Mouse (Mus musculus): Measurements from ENCODE around the gene Gm9747.

Gene Gm9747

DNA sequence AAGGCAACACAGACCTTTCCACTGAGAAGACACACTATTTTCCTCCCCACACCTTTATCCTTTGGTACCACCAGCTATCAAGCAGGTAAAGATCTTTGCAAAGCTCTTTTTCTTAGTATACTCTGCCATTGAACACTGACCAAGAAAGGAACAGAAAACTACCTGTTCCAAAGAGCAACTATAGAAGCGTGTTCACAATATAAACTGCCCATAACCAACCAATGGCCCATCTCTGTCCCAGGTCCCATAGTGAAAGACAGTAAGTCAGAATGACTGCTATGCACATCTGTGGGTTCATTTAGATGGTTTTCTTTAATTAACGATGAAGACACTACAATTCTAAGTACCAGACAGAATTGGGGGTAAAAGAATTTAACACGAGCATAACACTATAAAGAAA lies at the start of gene Gm9747:
TSS of gene Gm9747 (plus strand) at position 301 of the 400 bp plus-strand sequence.
- CTCF ChIA-PET = no interaction called here

- CTCF ChIA-PET = no interaction called here
Measured at GRCm38 (mm10) chr1:82183913-82184442, 48.9 kb upstream of the Gm9747 start.

DNA sequence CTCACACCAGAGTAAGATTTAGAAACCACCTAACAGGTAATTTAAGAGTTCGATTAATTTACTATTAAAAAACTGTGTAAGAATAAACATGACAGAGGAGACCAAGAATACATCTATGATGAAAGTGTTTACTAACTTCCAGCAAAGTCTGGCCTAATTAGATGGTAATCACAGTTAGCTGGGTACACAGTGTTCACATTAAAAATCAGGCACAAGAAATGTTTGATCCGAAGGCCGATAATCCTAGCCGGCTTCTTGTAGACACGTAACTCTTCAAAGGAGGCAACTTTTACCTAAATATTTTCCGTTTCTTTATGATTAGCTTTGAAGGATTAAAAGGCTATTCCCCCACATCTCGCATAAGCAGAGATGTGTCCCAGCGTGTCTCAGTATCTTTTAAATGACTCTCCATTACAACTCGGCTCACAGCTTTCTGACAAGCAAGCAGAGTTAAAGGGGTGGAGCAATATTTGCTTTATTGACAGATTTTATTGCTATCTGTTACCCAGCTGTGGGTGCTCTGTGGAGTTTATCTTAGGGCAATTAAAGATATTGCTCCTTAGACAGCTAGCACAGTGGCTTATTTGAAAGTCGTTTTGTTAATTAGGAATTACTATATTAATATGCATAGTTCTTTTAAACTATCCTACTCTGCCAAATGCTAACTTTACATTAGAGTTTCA lies 44.2 kb upstream of the Gm9747 start:
- CTCF ChIA-PET = no interaction called here

DNA sequence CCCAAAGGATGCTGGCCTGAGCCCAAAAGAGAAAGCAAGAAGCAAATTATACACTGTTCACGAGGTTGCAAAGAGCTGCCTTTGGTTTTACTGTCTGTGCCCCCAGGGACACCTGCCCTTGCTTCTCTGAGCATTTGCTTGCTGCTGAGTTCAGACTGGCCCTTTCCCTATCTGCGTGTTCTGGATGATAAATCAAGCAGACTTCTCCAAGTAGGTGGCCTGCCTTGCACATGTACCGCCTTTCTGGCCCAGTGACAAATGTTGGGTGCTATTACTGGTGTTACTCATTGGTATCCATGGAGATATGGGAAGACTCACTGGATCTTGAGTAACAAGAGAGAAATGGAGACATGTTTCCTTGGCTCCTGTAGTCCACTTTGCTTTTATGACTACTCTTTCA lies 43.4 kb upstream of the Gm9747 start:
- CTCF ChIA-PET = no interaction called here

GRCm38 (mm10) chr1:82191579-82191978 lies 41.3 kb upstream of the Gm9747 start:
- CTCF ChIA-PET = no interaction called here

- CTCF ChIA-PET = no interaction called here
Measured at GRCm38 (mm10) chr1:82199918-82200317, 33.0 kb upstream of the Gm9747 start.

GRCm38 (mm10) chr1:82200636-82201035 lies 32.3 kb upstream of the Gm9747 start:
- CTCF ChIA-PET = no interaction called here

GRCm38 (mm10) chr1:82207511-82207910 lies 25.4 kb upstream of the Gm9747 start:
- CTCF ChIA-PET = no interaction called here

GRCm38 (mm10) chr1:82220673-82221396 lies 12.1 kb upstream of the Gm9747 start:
- CTCF ChIA-PET = no interaction called here

GRCm38 (mm10) chr1:82221462-82221861 lies 11.4 kb upstream of the Gm9747 start:
- CTCF ChIA-PET = no interaction called here

GRCm38 (mm10) chr1:82223042-82223795 lies 9.7 kb upstream of the Gm9747 start:
- CTCF ChIA-PET = no interaction called here

- CTCF ChIA-PET = interaction anchor here (0.6 kb wide), 1 partner anchor 18 kb away, joined by 5 read pairs; no protein-coding TSS in a partner anchor
Measured at GRCm38 (mm10) chr1:82228841-82229240, 4.1 kb upstream of the Gm9747 start.

DNA sequence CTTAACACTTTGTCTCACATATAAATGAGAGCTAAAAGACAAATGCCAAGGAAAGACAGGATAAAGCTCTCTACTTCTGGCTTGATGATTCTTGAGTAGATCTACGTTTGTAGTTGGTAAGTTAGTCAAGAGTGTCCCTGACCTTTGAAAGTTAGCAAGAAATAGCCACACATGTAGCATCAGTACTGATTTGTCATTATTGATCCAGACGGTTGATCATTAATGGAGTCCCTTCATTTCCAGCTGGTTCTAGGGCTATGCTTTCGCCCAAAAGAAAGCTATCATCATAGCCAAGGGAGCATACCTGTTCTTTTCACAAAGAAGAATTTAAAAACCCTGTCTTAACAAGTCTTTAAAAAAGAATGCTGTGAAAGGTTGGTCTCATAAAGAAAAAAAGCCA lies 1.7 kb downstream of the Gm9747 start:
- CTCF ChIA-PET = no interaction called here

DNA sequence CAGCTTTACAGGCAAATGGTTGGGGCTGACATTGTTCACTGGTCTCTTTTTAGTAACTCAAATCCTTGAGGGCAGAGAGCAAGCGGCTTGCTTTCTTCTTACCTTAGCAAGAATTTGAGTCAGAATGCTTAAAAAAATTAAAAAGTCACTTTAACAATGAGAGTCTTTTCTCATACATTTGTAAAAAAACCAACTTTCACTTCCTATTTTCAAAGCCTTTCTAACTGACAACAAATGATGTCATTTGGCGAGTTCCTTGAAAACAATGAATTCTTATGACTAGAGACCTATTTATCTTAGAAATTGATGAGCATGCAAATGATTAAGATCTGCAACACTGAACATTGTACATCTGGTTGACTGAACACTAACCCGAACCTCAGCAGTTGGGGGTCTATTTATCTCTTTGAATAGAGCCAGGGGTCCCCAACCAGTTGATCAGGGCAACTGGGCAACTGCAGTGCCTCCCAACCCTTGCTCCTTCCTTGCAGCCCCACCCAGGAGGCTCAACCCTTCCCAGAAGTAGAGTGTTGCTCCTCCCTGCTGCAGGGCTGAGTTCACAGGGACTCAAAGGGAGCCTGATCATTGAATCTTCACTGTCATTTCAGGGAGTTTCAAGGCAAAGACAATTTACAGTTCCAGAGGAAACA lies 2.7 kb downstream of the Gm9747 start:
- CTCF ChIA-PET = no interaction called here

DNA sequence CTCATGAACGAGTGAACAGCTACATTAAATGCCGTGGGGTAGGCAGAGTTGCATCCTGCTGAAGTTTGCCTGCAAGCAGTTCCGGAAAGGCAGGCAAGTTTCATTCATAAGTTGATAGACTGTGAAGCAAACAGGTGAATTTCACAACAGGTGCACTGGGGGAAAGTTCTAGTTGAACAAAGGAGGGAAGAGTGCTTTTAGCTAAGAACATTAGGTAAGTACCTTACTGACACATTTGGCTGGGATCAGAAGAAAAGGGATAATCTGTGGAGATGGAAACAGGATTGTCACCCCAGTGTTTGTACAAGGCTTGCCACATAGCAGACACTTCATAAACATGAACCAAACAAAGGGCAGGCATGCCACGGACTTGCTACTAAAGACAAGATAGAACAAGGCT lies 5.3 kb downstream of the Gm9747 start:
- CTCF ChIA-PET = no interaction called here

DNA sequence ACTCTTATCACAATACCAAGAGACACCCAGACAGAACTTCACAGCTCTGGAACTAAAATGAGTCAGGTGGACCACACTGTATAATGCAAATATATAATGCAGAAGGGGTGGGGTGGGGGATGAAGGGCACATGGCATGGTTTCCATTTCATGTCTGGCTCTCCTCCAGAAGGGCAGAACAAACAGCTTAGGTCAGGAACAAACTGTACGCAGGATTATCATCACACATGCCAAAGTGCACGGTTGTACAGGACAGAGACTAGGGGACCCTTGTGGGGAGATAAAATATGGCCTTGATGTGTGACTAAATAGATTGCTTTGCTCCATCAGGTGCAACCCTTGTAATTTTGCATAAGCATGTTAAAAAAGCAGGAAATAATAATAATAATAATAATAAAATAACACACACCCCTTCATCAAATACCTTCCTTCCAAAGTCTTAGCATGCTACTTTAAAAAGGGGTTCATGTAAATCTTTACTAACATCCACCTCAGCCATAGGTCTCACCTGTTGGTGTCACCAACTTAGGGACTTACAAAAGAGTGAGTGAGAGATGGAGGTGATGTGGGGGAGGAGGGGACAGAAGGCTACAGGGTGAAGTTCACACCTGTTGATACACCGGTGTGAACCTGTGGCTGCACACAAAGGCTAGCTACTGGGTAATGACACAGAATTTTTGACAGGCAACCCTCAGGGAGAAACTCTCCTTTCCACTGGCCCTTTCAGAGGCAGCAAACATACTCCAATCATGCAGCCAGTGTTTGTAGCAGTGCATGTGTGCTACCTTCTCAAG lies 6.7 kb downstream of the Gm9747 start:
- CTCF ChIA-PET = no interaction called here

DNA sequence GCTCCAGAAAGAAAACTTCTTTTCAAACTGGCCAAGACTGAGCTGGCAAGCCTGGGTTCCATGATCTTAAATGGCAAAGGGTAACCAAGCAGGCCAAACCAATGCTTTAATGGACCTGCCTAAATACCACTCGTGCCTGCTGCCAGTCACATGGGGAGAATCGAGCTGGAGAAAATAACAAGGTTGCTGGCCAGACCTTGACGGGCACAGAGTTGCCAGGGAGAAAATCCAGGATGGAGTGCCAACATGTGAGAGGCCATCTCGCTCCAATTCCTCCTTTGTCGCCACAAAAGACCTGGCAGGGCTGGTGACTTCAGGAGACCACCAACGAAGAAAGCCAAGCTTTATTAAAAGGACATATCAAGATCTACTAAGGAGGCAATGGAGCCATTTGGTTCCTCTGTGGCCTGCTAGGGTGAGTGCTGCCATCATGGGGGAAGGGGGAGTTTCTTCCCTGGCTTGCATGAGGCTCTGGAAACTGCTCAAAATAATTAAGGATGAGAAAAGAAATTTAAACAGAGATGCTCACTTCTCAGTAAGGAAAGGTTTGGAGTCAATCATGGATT lies 10.4 kb downstream of the Gm9747 start:
- CTCF ChIA-PET = no interaction called here

DNA sequence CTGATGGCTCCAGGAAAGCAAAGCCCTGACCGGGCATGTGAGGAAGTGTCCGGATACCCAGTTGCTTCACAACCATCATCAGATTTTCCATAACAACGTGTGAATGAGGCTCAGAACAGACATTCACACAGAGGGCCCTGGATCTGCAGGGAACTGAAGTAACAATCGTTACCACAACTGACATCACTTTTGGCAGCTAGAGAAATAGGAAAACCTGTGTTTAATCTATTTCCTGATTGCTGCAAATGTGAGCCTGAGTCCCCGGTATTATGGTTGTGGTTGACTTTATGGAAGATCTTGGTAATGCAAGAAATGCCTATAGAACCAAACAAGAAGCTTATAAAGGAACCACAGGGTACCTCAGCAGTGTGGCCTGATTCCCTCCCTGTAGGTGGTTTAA lies 12.1 kb downstream of the Gm9747 start:
- CTCF ChIA-PET = no interaction called here

DNA sequence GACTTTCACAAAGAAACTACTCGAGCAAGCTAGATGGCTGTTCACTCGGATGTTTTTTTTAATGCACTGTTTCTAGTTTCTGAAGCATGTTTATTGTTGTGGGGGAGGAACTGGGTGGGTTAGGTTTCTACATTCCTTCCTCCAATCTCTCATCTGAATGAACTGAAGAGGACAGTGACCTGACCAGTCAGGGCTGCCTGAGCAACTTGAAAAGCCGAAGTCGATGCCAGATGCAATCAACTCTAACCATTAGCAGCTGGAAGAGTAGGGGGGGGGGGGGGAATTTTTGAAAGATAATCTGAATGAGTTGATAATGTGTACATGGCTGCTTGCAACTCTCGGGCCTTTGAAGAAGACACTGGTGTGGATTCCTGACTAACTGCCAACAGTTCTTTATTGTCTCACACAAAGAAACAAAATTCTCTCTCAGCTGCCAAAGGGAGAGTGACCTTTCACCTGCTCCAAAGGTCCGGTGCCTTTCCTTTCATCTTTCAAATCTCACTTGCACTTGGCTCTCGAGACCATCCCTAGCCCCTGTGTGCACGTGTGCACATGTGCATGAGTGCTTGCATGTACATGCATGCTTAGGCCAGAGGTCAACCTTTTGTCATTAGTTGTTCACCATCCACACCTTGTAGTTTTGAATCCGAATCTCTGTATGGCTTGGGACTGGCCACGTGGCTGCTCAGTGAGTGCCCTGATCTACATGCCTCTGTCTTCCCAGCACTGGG lies 14.5 kb downstream of the Gm9747 start:
- CTCF ChIA-PET = interaction anchor here (0.7 kb wide), 1 partner anchor 19 kb away, joined by 5 read pairs; no protein-coding TSS in a partner anchor

DNA sequence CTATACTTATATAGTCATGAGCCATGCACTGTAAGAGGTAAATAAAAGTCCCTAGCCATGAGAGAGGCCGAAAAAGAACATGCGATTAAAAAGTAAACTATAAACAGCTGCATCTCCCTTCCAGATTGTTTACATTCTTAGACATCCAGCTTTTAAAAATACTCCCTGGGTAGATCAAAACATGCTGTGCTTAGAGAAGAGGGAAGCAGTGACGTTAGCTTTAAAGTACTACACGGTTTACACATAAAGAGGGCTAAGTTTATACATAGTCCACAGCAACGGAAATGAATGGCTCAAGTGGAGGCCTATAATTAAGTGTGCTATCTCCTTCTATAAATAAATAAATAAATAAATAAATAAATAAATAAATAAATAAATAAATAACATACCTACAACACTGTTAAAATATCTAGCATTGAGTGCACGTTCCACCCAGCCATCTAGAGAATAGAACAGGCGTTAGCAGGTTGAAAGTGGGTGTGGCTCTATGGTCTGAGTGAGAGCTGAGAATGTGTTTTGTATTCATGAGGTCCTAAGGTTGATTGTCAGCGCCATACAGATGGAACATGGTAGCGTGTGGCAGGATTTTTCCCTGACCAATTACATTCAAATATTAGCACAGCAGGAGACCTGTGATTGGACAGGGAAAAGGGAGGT lies 21.0 kb downstream of the Gm9747 start:
- CTCF ChIA-PET = interaction anchor here (0.5 kb wide), 1 partner anchor 20 kb away, joined by 4 read pairs; no protein-coding TSS in a partner anchor
